Mouse (Mus musculus) urinary bladder, postnatal 4 days (tissue): ENCODE data around the gene Gm49353.

Experiments used
- DNase-seq, 2 experiments: peaks; one replicate each; pipeline ENCODE4 v3.0.0; 2021 to 2022; ENCODE audit warnings: low spot score in 2 of 2

The Gm49353 gene

DNA sequence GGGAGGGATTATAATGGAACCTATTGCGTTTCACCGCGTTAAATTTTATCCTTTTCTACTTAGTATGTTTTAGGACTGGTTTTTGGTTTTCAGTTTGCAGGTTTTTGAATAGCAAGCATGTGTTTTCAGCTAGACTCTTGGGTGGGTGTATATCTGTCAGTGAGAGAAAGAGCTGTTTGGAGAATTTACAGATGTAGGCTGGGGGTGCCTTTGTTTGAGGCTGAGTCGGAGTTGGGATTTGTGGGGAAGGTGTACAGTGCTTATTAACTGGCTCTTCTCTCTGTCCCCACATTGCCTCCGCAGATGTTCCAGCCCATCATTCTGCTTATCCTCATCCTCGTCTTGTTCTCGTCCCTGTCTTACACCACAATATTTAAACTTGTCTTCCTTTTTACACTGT lies at the start of gene Gm49353:
TSS of gene Gm49353 (plus strand) at position 313 of the 400 bp plus-strand sequence.
- no peak for DNase-seq

DNA sequence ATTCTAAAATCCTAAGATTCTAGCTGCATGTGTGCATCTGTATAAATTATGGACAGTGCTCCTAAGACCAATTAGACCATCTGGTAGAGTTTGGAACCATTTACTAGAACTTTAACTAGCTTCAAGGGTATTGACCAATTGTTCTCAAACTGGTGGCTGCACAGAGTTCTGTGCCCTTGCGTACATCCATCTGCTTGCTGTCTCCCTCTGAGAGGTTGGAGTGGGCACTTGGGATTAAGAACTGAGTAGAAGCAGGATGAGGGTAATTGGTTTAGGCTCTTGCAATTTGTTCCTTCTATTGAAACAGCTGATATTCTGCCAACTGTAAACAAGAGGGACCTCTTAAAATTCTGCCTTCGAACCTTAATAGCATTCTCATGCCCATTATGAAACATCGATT lies 43.5 kb upstream of the Gm49353 start:
- no peak for DNase-seq

DNA sequence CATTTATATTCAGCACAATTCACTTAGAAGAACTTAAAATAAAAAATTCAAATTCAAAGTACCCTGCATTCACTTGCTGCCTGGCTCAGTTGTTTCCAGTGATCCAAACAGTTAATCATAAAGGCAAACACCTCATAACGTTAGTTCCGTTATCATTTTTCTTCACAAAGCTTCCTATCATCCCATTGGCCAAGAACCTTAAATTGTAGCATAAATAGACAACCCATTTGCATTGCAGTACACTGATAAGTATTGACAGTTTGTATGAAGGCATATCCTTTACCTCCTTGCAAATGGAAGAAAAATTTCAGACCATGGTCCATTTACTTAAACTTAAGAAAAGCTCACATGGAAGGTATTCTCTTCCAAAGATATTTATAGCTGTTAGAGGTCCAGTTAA lies 37.1 kb upstream of the Gm49353 start:
- no peak for DNase-seq

DNA sequence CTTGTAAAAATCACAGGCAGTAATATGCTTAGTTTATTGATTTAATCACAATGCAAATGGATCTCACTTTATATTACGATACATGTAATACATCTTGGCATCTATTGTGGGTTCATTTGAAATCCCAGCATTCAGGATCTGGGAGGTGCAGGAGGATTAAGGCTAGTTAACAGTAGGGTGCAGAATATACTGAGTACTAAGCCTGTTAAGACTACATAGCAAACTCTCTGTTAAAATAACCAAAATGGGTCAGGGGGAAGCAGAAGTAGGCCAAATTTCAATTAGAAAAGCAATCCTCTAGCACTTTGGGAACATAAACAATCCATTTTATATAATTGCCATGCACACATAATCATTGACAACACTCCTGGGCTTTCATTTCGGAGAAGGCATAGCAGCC lies 25.0 kb upstream of the Gm49353 start:
- no peak for DNase-seq

DNA sequence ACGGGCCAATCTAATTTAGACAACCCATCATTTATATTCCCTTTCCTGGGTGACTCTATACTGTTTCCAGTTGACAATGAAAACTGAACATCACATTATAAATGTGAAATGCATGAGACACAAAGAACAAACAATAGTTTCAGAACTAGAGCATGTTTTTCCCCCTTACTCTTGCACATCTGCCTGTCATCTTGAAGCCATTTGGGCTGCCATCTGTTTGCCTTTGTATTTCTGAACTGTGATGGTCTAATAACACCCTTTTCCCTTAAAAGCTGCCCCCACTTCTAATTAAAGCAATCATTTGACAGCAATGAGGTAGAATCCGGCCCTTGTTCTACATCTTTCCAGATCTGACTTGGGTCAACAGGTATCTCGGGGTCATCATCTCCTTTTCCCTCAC lies 23.1 kb upstream of the Gm49353 start:
- DNase-seq, result no peak

DNA sequence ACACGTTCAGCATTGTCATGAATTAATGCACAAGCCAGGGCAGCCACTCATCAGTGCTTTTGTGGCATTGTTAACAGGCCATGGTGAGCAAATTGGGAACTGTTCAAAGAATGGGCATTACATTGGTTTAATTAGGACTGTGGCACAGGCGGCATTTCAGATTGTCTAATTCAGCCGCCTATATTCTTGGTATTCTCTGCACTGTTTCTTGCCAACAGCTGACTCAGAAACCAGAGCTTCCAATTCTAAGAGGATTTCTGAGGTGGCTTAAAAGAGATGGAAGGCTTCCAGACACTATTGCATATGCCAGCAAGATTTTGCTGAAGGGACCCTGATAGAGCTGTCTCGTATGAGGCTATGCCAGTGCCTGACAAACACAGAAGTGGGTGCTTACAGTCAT lies 21.9 kb upstream of the Gm49353 start:
- no peak for DNase-seq

DNA sequence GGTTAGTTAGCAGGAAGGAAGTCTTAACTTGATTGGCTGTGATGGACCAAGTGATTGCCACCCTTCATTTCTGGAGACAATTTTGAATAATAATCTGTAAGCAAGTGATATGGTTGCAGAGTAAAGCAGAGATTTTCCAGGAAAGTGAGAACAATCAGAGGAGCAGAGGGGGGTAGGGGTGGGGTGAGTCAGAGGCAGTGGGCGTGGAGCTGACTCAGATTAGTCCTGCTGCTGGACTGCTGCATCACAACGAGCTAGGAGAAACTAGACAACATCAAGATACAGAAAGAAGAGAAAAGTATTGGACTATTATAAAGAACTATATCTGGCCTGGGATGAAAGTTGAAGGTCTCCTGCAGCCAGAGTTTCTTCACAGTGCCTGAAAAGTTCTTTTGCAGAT lies 20.8 kb upstream of the Gm49353 start:
- no peak for DNase-seq

DNA sequence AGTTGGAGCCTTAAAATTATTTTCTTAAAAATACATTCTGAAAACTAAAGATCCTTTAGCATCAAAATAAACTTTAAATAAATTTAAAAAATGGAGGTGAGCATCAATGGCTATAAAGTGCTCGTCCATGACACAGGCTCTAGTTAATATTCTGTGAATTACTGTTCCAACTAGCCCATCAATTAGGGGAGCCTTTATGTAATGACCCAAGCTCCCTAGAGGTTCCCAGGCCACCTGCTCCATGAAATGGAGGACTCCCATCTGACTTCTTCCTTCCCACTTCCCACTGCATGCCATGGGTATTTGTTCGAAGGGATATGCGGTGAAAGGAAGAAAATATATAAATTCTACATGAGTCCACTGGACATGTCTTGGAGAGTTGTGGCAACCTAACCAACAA lies 18.5 kb upstream of the Gm49353 start:
- DNase-seq, result no peak

DNA sequence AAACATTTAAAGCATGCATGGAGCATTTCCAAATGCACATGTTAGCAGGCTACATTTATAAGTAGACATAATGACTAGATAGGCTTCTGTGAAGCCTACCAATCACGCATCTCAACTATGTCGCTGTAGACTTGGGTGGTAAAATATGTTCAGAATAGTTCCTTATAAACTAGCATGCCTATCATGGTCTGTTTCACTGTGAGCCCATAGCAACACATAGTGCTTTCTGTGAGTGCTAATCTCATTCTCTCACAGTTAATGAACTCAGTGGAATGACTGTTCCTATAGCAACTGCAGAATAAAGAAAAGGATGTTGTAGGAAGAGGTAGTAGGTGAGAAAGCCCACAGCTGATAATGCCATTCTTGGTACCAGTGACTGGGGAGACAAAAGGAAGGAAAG lies 17.7 kb upstream of the Gm49353 start:
- DNase-seq, result no peak

DNA sequence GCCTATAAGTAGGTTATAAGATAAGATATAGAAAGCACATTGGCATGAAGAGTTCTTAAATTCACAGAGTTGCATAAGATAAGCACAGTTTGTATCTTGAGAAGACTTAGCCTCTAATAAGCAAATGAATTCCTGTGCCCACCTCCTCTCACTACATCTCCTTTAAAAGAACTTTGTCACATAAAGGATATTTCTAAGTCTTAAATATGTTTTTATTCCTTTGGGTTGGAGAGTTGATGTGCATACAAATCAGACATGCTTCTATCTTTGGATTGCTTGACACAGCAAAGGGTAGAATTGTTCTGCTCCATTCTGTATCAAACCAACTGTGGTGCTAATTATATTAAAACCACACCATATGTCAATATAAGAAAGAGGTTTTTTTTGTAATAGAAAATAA lies 5.0 kb upstream of the Gm49353 start:
- no peak for DNase-seq

DNA sequence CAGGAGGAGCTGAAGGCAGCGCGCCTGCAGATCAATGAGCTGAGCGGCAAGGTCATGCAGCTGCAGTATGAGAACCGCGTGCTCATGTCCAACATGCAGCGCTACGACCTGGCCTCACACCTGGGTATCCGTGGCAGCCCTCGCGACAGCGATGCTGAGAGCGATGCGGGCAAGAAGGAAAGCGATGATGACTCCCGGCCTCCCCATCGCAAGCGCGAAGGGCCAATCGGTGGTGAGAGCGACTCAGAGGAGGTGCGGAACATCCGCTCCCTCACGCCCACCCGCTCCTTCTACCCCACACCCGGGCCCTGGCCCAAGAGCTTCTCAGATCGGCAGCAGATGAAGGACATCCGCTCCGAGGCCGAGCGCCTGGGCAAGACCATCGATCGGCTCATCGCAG lies 1.9 kb upstream of the Gm49353 start:
- DNase-seq, result peak in 1 of 2 experiments; percentile 59

DNA sequence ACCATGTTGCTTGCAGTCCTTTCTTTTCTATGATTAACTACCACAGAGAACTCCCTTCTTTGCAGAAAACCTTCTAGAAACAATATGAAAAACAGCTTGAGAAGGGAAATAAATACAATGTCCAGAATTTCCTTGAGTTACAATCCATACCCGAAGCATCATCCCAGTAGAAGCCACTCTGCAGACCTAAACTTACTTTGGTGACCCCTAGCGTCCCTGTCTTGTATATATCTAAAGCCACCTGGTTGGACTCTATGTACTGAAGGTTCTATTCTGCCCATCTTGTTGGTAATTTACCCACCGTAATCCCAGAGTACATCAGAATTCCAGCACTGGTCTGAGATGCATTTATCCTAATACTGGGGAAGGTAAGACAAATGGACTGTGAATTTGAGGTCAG lies 1.1 kb downstream of the Gm49353 start:
- no peak for DNase-seq

DNA sequence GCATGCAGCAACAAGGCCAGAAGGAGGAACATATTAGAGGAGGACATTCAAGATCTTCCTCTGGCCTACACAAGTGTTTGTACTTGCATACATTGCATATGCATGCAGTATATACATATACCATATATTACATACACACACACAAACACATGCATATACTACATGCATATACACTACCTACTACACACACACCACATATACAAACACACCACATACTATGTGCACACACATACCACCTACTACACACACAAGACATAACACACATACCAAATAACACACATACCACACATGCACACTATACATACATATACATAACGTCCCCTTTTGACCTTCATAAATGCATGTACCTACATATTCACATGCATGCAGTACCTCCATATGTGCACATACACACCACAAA lies 1.9 kb downstream of the Gm49353 start:
- no peak for DNase-seq

DNA sequence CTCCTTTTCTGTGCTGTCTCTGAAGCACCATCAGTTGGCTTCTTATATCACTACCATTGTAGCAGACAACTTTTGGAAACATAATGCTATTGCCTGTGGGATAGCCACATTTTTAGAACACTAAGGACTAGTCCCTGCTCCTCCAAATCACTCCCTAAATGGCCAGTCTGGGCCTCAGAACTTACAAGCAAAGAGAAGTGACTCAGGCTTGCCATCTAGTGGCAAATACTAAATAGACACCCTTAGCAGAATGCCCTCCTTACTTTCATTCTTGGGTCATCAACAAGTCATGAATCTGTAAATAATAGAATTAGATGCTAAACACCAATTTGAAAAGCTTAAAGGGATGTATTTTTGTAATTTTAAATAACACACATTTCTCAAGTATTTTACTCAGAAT lies 8.0 kb downstream of the Gm49353 start:
- DNase-seq, result no peak

DNA sequence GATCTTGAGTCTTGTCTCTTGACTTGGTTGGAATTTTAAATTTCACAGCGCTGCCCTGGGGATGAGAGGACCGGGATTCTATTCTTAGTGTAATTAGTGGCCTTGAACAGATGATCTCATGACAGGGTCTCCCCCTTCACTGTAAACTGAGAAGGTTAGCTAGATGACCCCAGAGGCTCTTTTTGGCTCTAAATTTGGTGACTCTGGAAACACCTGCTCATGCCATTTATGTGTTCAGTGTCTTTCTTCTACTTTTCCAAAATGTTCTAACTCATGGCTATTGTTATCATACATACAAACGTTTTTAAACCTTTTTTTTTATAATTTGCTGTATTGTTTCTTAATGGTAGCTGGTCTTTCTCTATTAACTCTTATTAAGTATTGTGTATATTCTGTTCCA lies 10.0 kb downstream of the Gm49353 start:
- no peak for DNase-seq

DNA sequence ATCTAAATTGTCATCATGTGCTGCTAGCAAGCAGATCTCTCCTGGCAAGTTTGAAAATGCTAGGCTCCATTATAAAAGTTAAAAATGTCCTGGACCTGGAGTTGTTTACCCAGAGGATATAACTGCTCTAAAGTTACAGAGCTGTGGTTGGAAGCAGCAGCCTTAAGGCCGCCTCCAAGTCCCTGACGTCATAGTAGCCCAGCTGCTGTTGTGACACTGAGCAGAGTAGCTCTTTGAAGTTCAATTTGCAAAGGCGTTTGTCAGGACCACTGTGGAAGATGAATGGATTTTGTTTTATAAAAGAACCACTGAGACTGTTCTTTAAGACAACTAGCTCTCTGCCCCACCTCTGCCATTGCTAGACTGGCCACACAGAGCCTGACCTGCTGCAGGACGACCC lies 12.7 kb downstream of the Gm49353 start, which contains the start of gene 9330159F19Rik:
TSS of gene 9330159F19Rik (plus strand) at position 154 of the 400 bp plus-strand sequence.
- DNase-seq, result peak in 1 of 2 experiments; percentile 24

DNA sequence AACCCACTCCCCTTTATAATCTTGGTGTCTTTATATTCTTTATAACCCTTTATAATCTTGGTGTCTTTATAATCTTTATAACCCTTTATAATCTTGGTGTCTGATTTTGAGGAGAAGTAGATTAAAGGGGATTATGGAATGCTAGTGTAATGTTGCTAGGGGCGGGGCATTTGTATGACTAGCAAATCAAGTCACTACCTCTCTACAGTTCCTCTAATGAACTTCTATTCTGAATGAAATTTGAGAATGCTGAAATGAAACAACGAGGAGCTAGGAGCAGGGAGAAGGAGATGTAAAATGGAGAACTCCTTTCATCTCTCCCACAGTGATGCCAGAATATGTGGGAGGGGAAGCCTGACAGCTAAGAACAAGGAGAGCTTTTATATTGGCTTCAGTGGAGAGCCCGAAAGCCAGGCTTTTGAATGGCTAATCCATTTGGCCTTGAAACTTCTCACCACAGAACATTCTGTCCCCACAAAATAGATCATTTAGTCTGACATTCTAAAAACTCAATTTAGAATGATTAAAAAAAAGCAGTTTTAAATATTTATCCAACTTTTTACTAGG lies 14.9 kb downstream of the Gm49353 start:
- DNase-seq, result no peak

DNA sequence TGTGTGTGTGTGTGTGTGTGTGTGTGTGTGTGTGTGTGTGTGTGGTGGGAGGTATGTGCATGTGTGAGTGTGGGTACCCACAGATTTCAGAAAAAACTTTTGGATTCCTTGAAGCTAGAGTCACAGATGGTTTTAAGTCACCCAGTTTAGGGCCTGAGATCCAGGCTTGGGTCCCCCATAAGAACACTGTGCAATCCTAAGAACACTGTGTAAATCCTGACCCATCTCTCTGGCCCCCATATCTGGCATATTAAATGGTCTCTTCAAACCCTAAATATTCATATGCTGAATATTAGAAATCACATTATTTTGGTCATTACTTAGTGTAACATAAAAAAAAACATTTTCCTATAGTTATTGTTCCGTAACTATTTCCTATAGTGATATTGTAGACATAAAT lies 18.2 kb downstream of the Gm49353 start:
- no peak for DNase-seq

DNA sequence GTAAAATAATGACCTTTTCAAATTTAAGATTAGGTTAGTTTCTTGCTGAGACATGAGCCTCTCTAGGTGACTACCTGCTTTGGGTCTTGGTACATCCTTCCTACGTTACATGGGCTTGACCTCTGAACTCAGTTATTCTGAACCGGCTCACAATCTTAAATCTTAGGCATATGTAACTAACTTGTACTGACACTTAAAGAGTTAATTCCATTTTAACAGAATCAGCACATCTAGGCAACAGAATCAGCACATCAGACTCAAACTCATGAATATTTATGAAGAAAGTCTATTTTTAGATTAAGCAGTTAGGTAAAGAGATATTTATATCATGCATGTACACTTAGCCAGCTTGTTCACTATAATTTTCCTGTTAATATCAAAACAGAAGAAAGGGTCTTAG lies 18.7 kb downstream of the Gm49353 start:
- DNase-seq, result no peak

DNA sequence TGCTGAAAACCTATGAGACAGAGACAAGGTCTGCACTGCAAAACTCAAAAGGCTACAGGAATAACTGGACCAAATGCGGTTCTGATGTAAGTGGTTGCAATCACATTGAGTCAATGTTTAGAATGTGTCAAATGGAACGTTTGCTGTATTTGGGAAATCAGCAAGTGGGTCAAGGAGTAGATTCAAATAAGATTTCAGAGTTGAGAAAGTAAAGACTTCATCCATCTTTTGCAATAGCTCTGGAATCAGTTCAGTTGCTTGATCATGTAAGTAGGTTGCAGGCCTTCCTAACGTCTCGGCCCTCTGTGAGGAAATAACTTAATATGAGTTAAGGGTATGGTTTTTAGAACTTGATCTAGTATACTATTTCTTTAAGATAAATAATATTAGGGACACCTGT lies 26.6 kb downstream of the Gm49353 start:
- DNase-seq, result no peak

DNA sequence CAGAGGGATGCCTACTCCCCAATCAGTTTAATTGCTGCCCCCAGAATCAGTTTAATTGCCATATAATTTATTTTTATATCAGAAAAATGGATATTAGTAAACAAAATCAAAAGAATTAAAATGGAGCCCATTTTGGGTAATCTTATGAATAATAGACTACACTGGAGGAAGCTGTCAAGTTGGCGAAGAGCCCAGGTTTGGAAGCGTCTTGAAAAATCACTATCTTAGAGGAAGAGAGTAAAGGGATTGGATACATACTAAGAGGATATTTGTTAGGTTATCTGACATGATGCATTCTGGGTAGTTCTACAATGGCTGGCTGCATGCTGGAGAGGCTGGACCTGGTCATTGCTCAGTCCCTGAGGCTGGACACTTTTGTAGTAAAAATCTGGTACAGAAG lies 32.5 kb downstream of the Gm49353 start:
- no peak for DNase-seq
